Mouse (Mus musculus): ENCODE data around the gene Gm9602.
"Not testable (repeated sequence)": the region's sequence is repeated elsewhere in the genome, so short reads cannot be mapped to it uniquely, and the experiment has no call there.

Gm9602 gene

DNA sequence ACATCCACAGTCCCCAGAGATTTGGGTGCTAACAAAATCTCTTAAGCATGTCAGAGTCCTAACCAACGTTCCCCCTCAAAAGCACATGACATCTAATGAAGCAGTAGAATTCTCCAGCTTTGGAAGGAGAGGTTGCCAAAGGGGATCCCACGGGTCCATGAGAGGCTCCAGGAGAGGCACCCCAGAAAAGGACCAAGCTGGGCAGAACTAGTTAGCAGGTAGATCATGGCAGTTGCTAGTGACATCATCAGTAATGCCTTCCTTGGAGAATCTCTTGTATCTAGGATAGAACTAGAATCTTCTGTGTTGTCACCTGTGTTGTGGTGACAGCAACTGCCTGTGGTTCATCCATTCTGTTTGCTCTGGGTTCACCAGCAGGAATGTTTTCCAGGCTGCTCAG, at the start of gene Gm9602:
Gene Gm9602 (plus strand): TSS at position 301 of the 400 bp plus-strand sequence.
- in situ Hi-C loops (cut with MboI, MseI), result loop anchor here in 1 of 2 experiments (5.0 to 10.0 kb wide), 2 partner anchors 1289 to 1761 kb away; partner anchors contain the start of gene Gm8356

DNA sequence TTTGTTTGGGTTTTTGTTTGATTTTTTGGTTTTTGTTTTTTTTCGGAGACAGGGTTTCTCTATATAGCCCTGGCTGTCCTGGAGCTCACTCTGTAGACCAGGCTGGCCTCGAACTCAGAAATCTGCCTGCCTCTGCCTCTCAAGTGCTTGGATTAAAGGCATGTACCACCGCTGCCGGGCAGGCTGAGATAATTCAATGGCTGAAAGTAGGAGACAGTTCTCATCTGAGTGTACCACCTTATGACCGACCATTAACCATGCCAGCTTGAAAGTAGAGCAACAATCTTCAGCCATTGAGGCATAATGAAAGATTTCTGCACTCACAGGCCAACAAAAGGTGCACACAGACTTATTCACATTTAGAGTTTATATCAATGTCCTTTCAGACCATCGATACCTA, 30.3 kb downstream of the Gm9602 start:
- in situ Hi-C loops (cut with MboI, MseI), result loop anchor here (5.0 to 10.0 kb wide), 2 partner anchors 1666 to 1668 kb away; no protein-coding TSS in a partner anchor

DNA sequence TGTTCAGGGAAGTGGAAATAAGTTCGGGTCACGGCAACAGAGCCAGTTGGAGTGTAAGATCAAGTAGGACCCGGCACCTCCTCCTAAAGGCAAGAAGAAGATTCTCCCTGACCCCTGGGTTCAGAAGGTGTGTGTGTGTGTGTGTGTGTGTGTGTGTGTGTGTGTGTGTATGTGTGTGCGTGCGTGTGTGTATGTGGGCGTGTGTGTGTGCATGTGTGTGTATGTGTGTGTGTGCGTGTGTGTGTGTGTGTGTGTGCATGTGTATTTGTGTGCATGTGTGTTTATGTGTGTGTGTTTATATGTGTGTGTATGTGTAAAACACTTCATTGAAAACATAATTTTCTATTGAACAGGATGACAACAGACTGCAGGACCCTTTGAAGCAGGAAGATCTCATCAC, 45.8 kb downstream of the Gm9602 start:
- in situ Hi-C loops (cut with MboI, MseI), result not testable (repeated sequence)
